Mouse (Mus musculus) spleen, adult 2 months (tissue): ENCODE measurements at regions not wholly inside any gene's neighbourhood (a gene's known extent, or its start where the extent isn't known, plus 50 kb on each side); places are given as distances from the start of the nearest gene placed in this dataset.

ENCODE experiments used
- CTCF ChIP-seq: fragments of 200-500 bp; IDR thresholded peaks from 2 replicates; pipeline ENCODE4 v1.5.1; 2011; ENCODE audit warnings: mild to moderate bottlenecking, inconsistent platforms; ENCODE audit not compliant: insufficient read depth, insufficient read length, insufficient replicate concordance; ENCODE audit errors: extremely low read depth
- POLR2A ChIP-seq: fragments of 200-500 bp; IDR thresholded peaks from 2 replicates; pipeline ENCODE4 v1.6.1; 2011; ENCODE audit warnings: low read depth, low read length, inconsistent platforms

DNA sequence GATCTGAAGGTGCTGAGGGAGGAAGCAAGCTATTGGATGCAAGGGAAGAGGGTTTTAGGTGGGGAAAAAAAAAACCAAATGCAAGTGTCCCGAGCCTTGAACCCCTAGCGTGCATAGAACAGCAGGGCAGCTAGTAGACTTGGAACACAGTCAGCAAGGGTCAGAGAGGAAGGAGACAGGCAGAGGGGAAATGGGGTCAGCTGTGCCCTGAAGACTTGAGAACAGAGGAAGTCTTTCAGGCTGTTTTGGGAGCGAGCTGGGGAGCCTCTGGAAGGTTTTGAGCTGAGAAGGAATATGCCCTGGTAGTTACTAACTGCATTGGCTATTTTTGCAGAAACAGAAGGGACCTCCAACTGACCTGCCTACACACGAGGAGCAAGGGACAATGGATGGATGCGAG, 149.5 kb downstream of the Pten start:
- TF ChIP-seq CTCF (no peak), POLR2A (no peak)
